Mouse (Mus musculus) myocyte (in vitro differentiated cells): ENCODE results near the gene D7Ertd443e. TPM values are rescaled to one million over a fixed set of nuclear protein-coding genes. Genes with fewer than 3 reads are reported as not detected.
A peak's percentile ranks its signal among the peaks of the same experiment; 100 is the strongest.

Source experiments
- H3K27me3 ChIP-seq: one replicate; pipeline ENCODE4 v1.6.1; 2011; ENCODE audit not compliant: control insufficient read depth, insufficient read depth, insufficient read length
- H3K36me3 ChIP-seq: one replicate; pipeline ENCODE4 v1.6.1; 2011; ENCODE audit not compliant: control insufficient read depth, insufficient read depth
- H3K4me2 ChIP-seq: one replicate; pipeline ENCODE4 v1.6.1; 2011; ENCODE audit warnings: low read depth, control low read depth
- H3K4me3 ChIP-seq: one replicate; pipeline ENCODE4 v1.5.1; 2011; ENCODE audit warnings: mild to moderate bottlenecking, control low read depth, moderate library complexity
- H3K79me2 ChIP-seq: one replicate; pipeline ENCODE4 v1.6.1; 2011; ENCODE audit not compliant: control insufficient read depth, insufficient read depth
- H3ac ChIP-seq: one replicate; pipeline ENCODE4 v1.6.1; 2011; ENCODE audit not compliant: control insufficient read depth, insufficient read length
- CEBPB ChIP-seq: IDR thresholded peaks from 2 replicates; pipeline ENCODE4 v1.6.1; 2011; ENCODE audit warnings: mild to moderate bottlenecking, moderate library complexity; ENCODE audit not compliant: poor library complexity, insufficient read depth, severe bottlenecking
- E2F4 ChIP-seq: IDR thresholded peaks from one replicate; pipeline ENCODE4 v1.6.1; 2011; ENCODE audit warnings: mild to moderate bottlenecking, control low read depth, moderate library complexity; ENCODE audit not compliant: insufficient read depth
- MAX ChIP-seq: IDR thresholded peaks from one replicate; pipeline ENCODE4 v1.6.1; 2011; ENCODE audit warnings: low read depth, mild to moderate bottlenecking, control low read depth
- MYOD1 ChIP-seq, 3 experiments: IDR thresholded peaks; one replicate each; pipeline ENCODE4 v1.6.1; 2011; ENCODE audit warnings: control low read depth in 2 of 3, low read depth in 2 of 3, mild to moderate bottlenecking in 2 of 3, moderate library complexity in 1 of 3; ENCODE audit not compliant: insufficient read length in 2 of 3, control insufficient read depth in 1 of 3
- MYOG ChIP-seq, 3 experiments: IDR thresholded peaks; one replicate each; pipeline ENCODE4 v1.6.1; 2011; ENCODE audit warnings: control low read depth in 2 of 3, low read depth in 2 of 3, mild to moderate bottlenecking in 2 of 3; ENCODE audit not compliant: insufficient read length in 2 of 3, control insufficient read depth in 1 of 3, insufficient read depth in 1 of 3
- POLR2A ChIP-seq: IDR thresholded peaks from one replicate; pipeline ENCODE4 v1.6.1; 2011; ENCODE audit warnings: low read depth, mild to moderate bottlenecking, control low read depth, moderate library complexity; ENCODE audit not compliant: insufficient read length
- POLR2AphosphoS2 ChIP-seq: IDR thresholded peaks from one replicate; pipeline ENCODE4 v1.6.1; 2011; ENCODE audit warnings: low read depth, control low read depth; ENCODE audit not compliant: insufficient read length
- REST ChIP-seq: IDR thresholded peaks from one replicate; pipeline ENCODE4 v1.6.1; 2011; ENCODE audit warnings: mild to moderate bottlenecking, control low read depth, moderate library complexity; ENCODE audit not compliant: insufficient read depth, insufficient read length
- SRF ChIP-seq: IDR thresholded peaks from one replicate; pipeline ENCODE4 v1.6.1; 2011; ENCODE audit warnings: low read depth; ENCODE audit not compliant: control insufficient read depth, insufficient read length
- TCF12 ChIP-seq: IDR thresholded peaks from one replicate; pipeline ENCODE4 v1.6.1; 2011; ENCODE audit warnings: mild to moderate bottlenecking, control low read depth; ENCODE audit not compliant: poor library complexity, insufficient read depth, severe bottlenecking
- TCF3 ChIP-seq: IDR thresholded peaks from one replicate; pipeline ENCODE4 v1.6.1; 2011; ENCODE audit warnings: low read depth, control low read depth; ENCODE audit not compliant: insufficient read length
- USF1 ChIP-seq: IDR thresholded peaks from one replicate; pipeline ENCODE4 v1.6.1; 2011; ENCODE audit warnings: low read depth, mild to moderate bottlenecking, control low read depth, moderate library complexity
- polyA plus RNA-seq: library from polyadenylated mRNA; unstranded; fragments of >200 nt; fragmentation: generic; extraction: Trizol; gene quantifications from one replicate; pipeline ENCODE4 v1.2.1, GENCODE M21; 2012; ENCODE audit warnings: missing spikeins

Gene D7Ertd443e
- polyA plus RNA-seq, 1 experiment: 0.06 TPM

DNA sequence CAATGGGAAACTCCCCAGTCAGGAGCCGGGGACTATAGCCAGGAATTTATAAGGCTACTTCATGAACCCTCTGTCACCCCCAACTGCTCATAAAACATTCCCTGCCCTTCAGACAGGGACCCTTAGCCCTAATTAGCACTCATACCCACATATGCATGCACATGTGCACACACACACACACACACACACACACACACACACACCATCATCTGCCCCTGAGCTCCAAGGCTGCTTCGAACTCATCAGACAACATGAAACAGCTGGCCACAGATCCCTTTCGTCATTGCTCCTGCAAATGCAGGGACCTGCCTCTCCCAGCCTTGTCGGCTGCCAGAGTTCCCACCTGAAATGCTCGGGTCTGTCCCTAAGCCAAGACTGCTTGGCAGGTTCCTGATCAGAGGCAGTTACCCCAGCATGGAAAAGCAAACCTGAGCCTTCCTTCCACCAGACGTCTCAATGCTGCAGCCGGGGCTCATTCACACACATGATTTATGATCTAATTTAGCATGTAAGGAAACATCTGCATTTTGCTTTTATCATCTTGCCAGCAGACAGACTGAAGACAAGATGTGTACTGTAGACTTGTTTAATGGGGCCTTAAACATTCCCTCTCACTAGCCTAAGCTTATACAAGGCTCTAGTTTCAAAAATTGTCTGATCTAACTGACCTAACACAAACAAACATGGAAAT lies 95.7 kb downstream of the D7Ertd443e start:
- Histone ChIP-seq H3K79me2 (no peaks in the 10 kb centered on the region), H3K36me3 (no peaks in the 10 kb centered on the region), H3K27me3 (no peaks in the 10 kb centered on the region), H3K4me2 (no peak overlapping the region), H3K4me3 (no peak overlapping the region), H3ac (no peak overlapping the region)
- no peak for TF ChIP-seq CEBPB
- TF ChIP-seq POLR2AphosphoS2: no peak
- TF ChIP-seq SRF: no peak
- TF ChIP-seq POLR2A: no peak
- no peak for TF ChIP-seq MAX

DNA sequence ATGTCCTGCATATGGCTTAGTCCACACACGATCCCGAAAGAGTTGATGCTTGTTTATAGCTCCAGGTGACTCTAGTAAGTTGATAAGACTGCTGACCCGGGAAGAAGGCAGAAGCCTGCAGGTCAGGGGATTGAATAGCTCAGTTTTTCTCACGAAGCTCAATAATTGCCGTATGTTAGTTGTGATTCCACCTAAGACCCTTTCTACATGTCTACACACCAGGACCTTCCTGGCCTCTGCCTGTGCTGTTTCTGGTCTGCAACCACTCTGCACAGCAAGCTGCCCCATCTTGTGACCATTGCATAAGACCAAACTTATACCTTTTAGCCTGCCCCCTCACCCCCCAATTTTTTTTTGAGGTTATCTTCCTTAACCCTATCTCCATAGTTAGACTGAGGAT lies 96.3 kb downstream of the D7Ertd443e start:
- no peak for TF ChIP-seq USF1
- no peak overlapping the region for H3K4me3 ChIP-seq
- H3K36me3 ChIP-seq: no peaks in the 10 kb centered on the region

DNA sequence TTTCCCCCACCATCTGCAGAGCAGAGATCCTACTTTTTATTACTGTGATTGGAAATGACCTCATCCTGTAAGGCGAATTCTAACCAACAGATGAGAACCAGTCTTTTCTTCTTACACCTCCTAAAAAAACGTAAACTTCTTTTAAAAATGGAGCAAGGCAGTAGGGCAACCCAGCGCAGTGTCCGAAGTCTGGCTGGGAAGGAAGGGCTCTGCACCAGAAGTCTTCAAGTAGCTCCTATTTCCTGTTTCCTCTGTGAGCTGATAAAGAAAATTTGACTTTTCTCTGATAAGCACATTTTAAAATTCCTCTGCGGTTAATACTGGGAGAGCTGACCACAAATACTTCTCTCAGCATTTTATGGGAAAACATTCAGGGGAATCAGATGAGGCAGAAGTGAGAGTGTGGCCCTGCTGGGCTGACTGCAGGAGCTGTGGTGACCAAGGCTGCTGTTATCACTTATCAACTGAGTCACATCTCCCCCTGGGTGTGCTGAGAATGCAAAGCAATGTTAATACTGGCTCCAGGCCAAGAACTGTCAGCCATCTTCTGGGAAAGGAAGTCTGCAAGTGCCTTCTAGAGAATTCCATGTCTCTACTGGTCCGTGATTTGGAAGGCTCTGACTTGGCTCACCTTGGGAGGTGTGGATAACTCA lies 97.8 kb downstream of the D7Ertd443e start:
- Histone ChIP-seq H3K79me2 (no peaks in the 10 kb centered on the region), H3K27me3 (no peaks in the 10 kb centered on the region), H3K36me3 (no peaks in the 10 kb centered on the region), H3K4me3 (no peak overlapping the region), H3K4me2 (peak overlapping the region; percentile 42), H3ac (no peak overlapping the region)
- TF ChIP-seq USF1 (no peak), TCF3 (no peak), E2F4 (no peak), MAX (no peak), TCF12 (no peak), CEBPB (no peak), REST (no peak), POLR2A (no peak), MYOG (IDR thresholded peaks at IDR 0.05; ENCODE audit: control insufficient read depth in 1 of 3, insufficient read depth in 1 of 3, insufficient read length in 2 of 3, low read depth in 2 of 3) (no peak)

More for the DNA sequence above, 96.3 kb downstream of the D7Ertd443e start:
- no peak overlapping the region for H3K4me2 ChIP-seq
- no peak overlapping the region for H3ac ChIP-seq
- no peaks in the 10 kb centered on the region for H3K79me2 ChIP-seq
- no peaks in the 10 kb centered on the region for H3K27me3 ChIP-seq

DNA sequence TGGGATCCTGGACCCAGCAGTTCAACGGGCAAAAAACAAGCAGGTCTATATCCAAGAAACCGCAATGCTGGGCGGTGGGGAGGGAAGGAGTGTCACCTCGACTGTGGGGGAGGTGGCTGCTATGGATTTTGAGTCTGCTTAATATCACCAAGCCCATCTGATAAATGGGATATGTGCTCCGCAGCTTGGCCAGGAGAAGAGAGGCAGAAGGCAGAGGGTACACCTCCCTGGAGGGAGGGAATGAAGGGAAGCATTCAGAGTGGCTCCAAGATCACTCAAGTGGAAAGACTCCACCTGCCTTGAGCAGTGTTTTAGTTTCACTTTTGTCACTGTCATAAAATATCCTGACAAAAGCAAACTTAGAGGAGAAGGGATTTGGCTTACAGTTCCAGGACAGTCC lies 112.5 kb downstream of the D7Ertd443e start:
- no peaks in the 10 kb centered on the region for H3K79me2 ChIP-seq
- H3K4me2 ChIP-seq: no peak overlapping the region
- H3K27me3 ChIP-seq: no peaks in the 10 kb centered on the region
- no peak overlapping the region for H3K4me3 ChIP-seq
- H3K36me3 ChIP-seq: no peaks in the 10 kb centered on the region
- no peak for TF ChIP-seq E2F4
- no peak for TF ChIP-seq TCF12
- H3ac ChIP-seq: no peak overlapping the region

DNA sequence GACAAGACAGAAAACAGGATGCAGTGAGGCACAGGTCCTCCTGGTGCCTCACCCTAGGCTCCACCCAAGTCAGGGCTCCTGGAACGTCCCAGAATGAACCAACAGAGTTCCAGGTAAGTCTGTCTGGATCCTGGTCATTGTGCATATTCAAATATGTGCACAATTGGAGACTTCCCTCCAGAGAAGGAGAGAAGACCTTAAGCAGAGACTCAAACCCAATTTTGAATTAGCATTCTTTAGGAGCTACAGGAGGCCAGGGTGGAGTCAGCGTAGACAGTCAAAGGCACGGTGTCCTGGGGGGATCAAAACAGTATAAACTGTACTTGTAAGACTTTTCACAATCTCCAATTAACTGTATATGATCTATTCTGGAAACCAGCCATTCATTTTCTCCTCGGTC lies 113.0 kb downstream of the D7Ertd443e start:
- no peak for TF ChIP-seq USF1
- no peak for TF ChIP-seq TCF3
- TF ChIP-seq MAX: no peak
- H3K27me3 ChIP-seq: no peaks in the 10 kb centered on the region
- H3K4me2 ChIP-seq: no peak overlapping the region
- H3ac ChIP-seq: no peak overlapping the region
- H3K4me3 ChIP-seq: no peak overlapping the region
- no peaks in the 10 kb centered on the region for H3K36me3 ChIP-seq
- no peaks in the 10 kb centered on the region for H3K79me2 ChIP-seq

DNA sequence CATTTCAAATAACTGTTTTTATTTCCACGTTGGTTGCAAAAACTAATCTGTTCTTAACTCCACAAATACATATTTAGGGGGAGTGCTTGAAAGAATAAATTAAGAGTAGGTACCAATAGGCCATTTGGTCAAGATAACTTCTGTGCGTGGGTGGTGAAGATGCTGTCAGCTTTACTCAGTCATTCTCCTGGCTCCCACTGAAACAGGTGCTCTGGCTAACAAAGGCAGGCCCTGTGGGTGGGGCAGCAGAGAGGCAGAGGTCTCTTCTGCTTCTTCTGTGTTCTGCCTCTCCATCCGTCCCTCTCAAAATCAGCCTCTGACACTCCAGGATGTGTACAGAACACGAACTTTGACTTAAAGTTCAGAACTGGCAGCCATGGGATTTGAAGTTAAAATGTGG lies 119.7 kb downstream of the D7Ertd443e start:
- no peaks in the 10 kb centered on the region for H3K27me3 ChIP-seq
- no peak overlapping the region for H3K4me3 ChIP-seq
- no peaks in the 10 kb centered on the region for H3K79me2 ChIP-seq
- H3ac ChIP-seq: no peak overlapping the region
- H3K4me2 ChIP-seq: no peak overlapping the region
- peak in 2 of 3 experiments; percentile 74 to 89 for TF ChIP-seq MYOD1 (IDR thresholded peaks at IDR 0.05; ENCODE audit: control insufficient read depth in 1 of 3, insufficient read length in 2 of 3, low read depth in 2 of 3)
- no peak for TF ChIP-seq E2F4
- peak; percentile 26 for TF ChIP-seq TCF12
- H3K36me3 ChIP-seq: no peaks in the 10 kb centered on the region
